32 mouse cellular contexts compared by ENCODE assay signal in genomic region chr19:25601966-25602365, GRCm38 (mm10). TPM values are rescaled to one million over a fixed set of nuclear protein-coding genes. Genes with fewer than 3 reads are reported as not detected.
A peak's percentile ranks its signal among the peaks of the same experiment; 100 is the strongest.
DNase-seq lines count a peak whose midpoint lies in the region; ATAC-seq lines count a peak whose summit lies in the region.
"Had no signal": no experiment of that assay in that cellular context is flagged by ENCODE, and none has a peak within 500 bp of the region (broad histone marks: within the 10 kb centered on the region; RNA-seq: fewer than 3 reads in every experiment).

No protein-coding gene starts in this region.

- no peaks in the 10 kb centered on the region for H3K9me3 ChIP-seq in forebrain, embryonic 14.5 days (replicated peaks; ENCODE audit: control insufficient read depth, low read length)
- H3K9me3 ChIP-seq in forebrain, embryonic 16.5 days (ENCODE audit: control insufficient read depth, low read length): no peaks in the 10 kb centered on the region
- H3K9me3 ChIP-seq in midbrain, embryonic 11.5 days (ENCODE audit: control insufficient read depth, low read length): no peaks in the 10 kb centered on the region
- no peaks in the 10 kb centered on the region for H3K9me3 ChIP-seq in midbrain, embryonic 10.5 days (replicated peaks)
- H3K9me3 ChIP-seq: embryonic facial prominence, embryonic 10.5 days; embryonic facial prominence, embryonic 13.5 days; forebrain, embryonic 15.5 days; heart, embryonic 12.5 days; heart, embryonic 15.5 days; hindbrain, embryonic 12.5 days; hindbrain, embryonic 15.5 days; intestine, embryonic 15.5 days had no signal

- no peaks in the 10 kb centered on the region for H3K36me3 ChIP-seq in forebrain, embryonic 14.5 days (ENCODE audit: control insufficient read depth, insufficient read depth, low read length)
- H3K36me3 ChIP-seq in forebrain, embryonic 16.5 days (ENCODE audit: control insufficient read depth, insufficient read depth): no peaks in the 10 kb centered on the region
- H3K36me3 ChIP-seq in midbrain, embryonic 11.5 days (ENCODE audit: control insufficient read depth, insufficient read depth, low read length): no peaks in the 10 kb centered on the region
- no peaks in the 10 kb centered on the region for H3K36me3 ChIP-seq in midbrain, embryonic 10.5 days
- H3K36me3 ChIP-seq: embryonic facial prominence, embryonic 10.5 days; embryonic facial prominence, embryonic 13.5 days; forebrain, embryonic 15.5 days; G1E; heart, embryonic 12.5 days; heart, embryonic 15.5 days; hindbrain, embryonic 12.5 days; hindbrain, embryonic 15.5 days; intestine, embryonic 15.5 days had no signal

- H3K4me1 ChIP-seq in forebrain, embryonic 14.5 days (ENCODE audit: control insufficient read depth, insufficient read depth, low read length): peaks cover 12% of the 10 kb centered on the region
- peaks cover 8% of the 10 kb centered on the region for H3K4me1 ChIP-seq in forebrain, embryonic 16.5 days (replicated peaks; ENCODE audit: control insufficient read depth, insufficient read depth, low read length)
- H3K4me1 ChIP-seq in midbrain, embryonic 11.5 days (ENCODE audit: control insufficient read depth, insufficient read depth, low read length): peaks cover 10% of the 10 kb centered on the region
- peaks cover 46% of the 10 kb centered on the region for H3K4me1 ChIP-seq in midbrain, embryonic 10.5 days

- no peak overlapping the region for H3K27ac ChIP-seq in forebrain, embryonic 14.5 days (ENCODE audit: low read depth, low read length)
- no peak overlapping the region for H3K27ac ChIP-seq in forebrain, embryonic 16.5 days (ENCODE audit: low read length)
- no peak overlapping the region for H3K27ac ChIP-seq in midbrain, embryonic 11.5 days (ENCODE audit: low read depth, low read length)
- H3K27ac ChIP-seq in midbrain, embryonic 10.5 days (replicated peaks): no peak overlapping the region
- H3K27ac ChIP-seq: embryonic facial prominence, embryonic 10.5 days; embryonic facial prominence, embryonic 13.5 days; forebrain, embryonic 15.5 days; gastrocnemius, adult 2 months; heart, embryonic 15.5 days; hindbrain, embryonic 12.5 days; hindbrain, embryonic 15.5 days; intestine, embryonic 15.5 days had no signal

- H3K4me2 ChIP-seq in forebrain, embryonic 14.5 days (ENCODE audit: low read length): no peak overlapping the region
- H3K4me2 ChIP-seq in forebrain, embryonic 16.5 days (ENCODE audit: low read length): no peak overlapping the region
- no peak overlapping the region for H3K4me2 ChIP-seq in midbrain, embryonic 11.5 days
- H3K4me2 ChIP-seq: embryonic facial prominence, embryonic 13.5 days; heart, embryonic 12.5 days; heart, embryonic 15.5 days; hindbrain, embryonic 12.5 days; hindbrain, embryonic 15.5 days; intestine, embryonic 15.5 days had no signal

- DNase-seq in forebrain, embryonic 14.5 days (ENCODE audit: low spot score): peak; percentile 74
- DNase-seq in midbrain, embryonic 11.5 days (ENCODE audit: low spot score, missing footprints): peak; percentile 93
- no peak for DNase-seq in midbrain, embryonic 10.5 days (ENCODE audit: low spot score)
- peak; percentile 33 for DNase-seq in retina, embryonic 14.5 days (ENCODE audit: low spot score)
- DNase-seq in spleen, postnatal 14 days (ENCODE audit: low spot score in 2 of 2): no peak
- DNase-seq: adrenal gland, postnatal 10 days; adrenal gland, postnatal 36 days; B cell, adult 2 months; cerebellum, adult 11 months; cerebellum, adult 2 months; cerebellum, postnatal 10 days; cerebellum, postnatal 36 days; embryo, embryonic 11 days; gastrocnemius, adult 2 months; gastrocnemius, postnatal 14 days; heart, adult 18-20 months; heart, postnatal 10 days; heart, postnatal 36 days; kidney, adult 11 months had no signal

- no peak overlapping the region for H3K4me3 ChIP-seq in forebrain, embryonic 14.5 days (ENCODE audit: low read depth, low read length)
- no peak overlapping the region for H3K4me3 ChIP-seq in forebrain, embryonic 16.5 days (replicated peaks; ENCODE audit: low read length)
- no peak overlapping the region for H3K4me3 ChIP-seq in midbrain, embryonic 11.5 days (ENCODE audit: low read depth, low read length)
- no peak overlapping the region for H3K4me3 ChIP-seq in midbrain, embryonic 10.5 days
- H3K4me3 ChIP-seq: embryonic facial prominence, embryonic 10.5 days; embryonic facial prominence, embryonic 13.5 days; erythroblast, embryonic 14.5 days; forebrain, embryonic 15.5 days; gastrocnemius, adult 2 months; heart, embryonic 12.5 days; heart, embryonic 15.5 days; hindbrain, embryonic 12.5 days; hindbrain, embryonic 15.5 days; intestine, embryonic 15.5 days had no signal

- H3K27me3 ChIP-seq in forebrain, embryonic 14.5 days (replicated peaks; ENCODE audit: control insufficient read depth, insufficient read depth, low read length): peaks cover 55% of the 10 kb centered on the region
- peaks cover 56% of the 10 kb centered on the region for H3K27me3 ChIP-seq in forebrain, embryonic 16.5 days (replicated peaks; ENCODE audit: control insufficient read depth, insufficient read depth, low read length)
- peaks cover 79% of the 10 kb centered on the region for H3K27me3 ChIP-seq in midbrain, embryonic 11.5 days (ENCODE audit: control insufficient read depth, insufficient read depth, low read length)
- H3K27me3 ChIP-seq in midbrain, embryonic 10.5 days (ENCODE audit: low read depth, poor library complexity, severe bottlenecking): peaks cover 100% of the 10 kb centered on the region
- H3K27me3 ChIP-seq: CH12.LX had no signal

- WGBS in forebrain, embryonic 14.5 days: 3% methylated on average over 8 of the region's 8 CpGs
- 6% methylated on average over 8 of the region's 8 CpGs for WGBS in forebrain, embryonic 16.5 days
- 19% methylated on average over 8 of the region's 8 CpGs for WGBS in midbrain, embryonic 11.5 days
- WGBS in midbrain, embryonic 10.5 days: 11% methylated on average over 8 of the region's 8 CpGs

- ATAC-seq in forebrain, embryonic 14.5 days: peak; percentile 8; the same call in 1 of the 2 replicates
- no peak for ATAC-seq in forebrain, embryonic 16.5 days
- no peak for ATAC-seq in midbrain, embryonic 11.5 days (ENCODE audit: low FRiP score)
- ATAC-seq: forebrain, embryonic 15.5 days; intestine, embryonic 15.5 days; Patski had no signal

- no peak overlapping the region for H3K9ac ChIP-seq in forebrain, embryonic 14.5 days (ENCODE audit: low read length)
- H3K9ac ChIP-seq in forebrain, embryonic 16.5 days (replicated peaks; ENCODE audit: low read depth, low read length): no peak overlapping the region
- H3K9ac ChIP-seq in midbrain, embryonic 11.5 days (ENCODE audit: low read length): no peak overlapping the region
- H3K9ac ChIP-seq: embryonic facial prominence, embryonic 13.5 days; forebrain, embryonic 15.5 days; heart, embryonic 12.5 days; heart, embryonic 15.5 days; hindbrain, embryonic 12.5 days; hindbrain, embryonic 15.5 days; intestine, embryonic 15.5 days had no signal

RNA-seq across cellular contexts. Expression of gene Dmrt3, which starts 8.1 kb away (rescaled TPM):
- polyA plus RNA-seq in forebrain, embryonic 14.5 days (2014; fragmentation: Nextera tagmentation; extraction: Ambion mirVana): 3.6 and 5.0 TPM in 2 replicates
- polyA plus RNA-seq in forebrain, embryonic 16.5 days (2015; fragmentation: Nextera tagmentation; extraction: Ambion mirVana): 1.7 and 2.6 TPM in 2 replicates
- polyA plus RNA-seq in midbrain, embryonic 11.5 days (2014; fragmentation: Nextera tagmentation; extraction: Ambion mirVana): 0.43 and 1.3 TPM in 2 replicates
- polyA plus RNA-seq in midbrain, embryonic 10.5 days (2016; fragmentation: Nextera tagmentation; extraction: Ambion mirVana): 0.39 and 2.1 TPM in 2 replicates
- polyA plus RNA-seq: erythroblast, embryonic 14.5 days; G1E; heart, embryonic 12.5 days; Patski had no signal

Comparison
In these comparisons a context has a peak if more than half of its experiments do, and no peak if none do; other contexts are left out.
1. DNase-seq: peak in forebrain, embryonic 14.5 days (single experiment), midbrain, embryonic 11.5 days (single experiment) and retina, embryonic 14.5 days (single experiment); none in midbrain, embryonic 10.5 days (single experiment) and spleen, postnatal 14 days (0 of 2).